Mouse (Mus musculus) limb, embryonic 12.5 days (tissue): Measurements from ENCODE around the gene Cabp4. TPM values are rescaled to one million over a fixed set of nuclear protein-coding genes. Genes with fewer than 3 reads are reported as not detected.
"Not testable (repeated sequence)": the region's sequence is repeated elsewhere in the genome, so short reads cannot be mapped to it uniquely, and the experiment has no call there.

Experiments
- ATAC-seq: fragments of 200-750 bp; cut with Nextera tagmentation; 2 replicates; pipeline ENCODE4 v1.8.0; 2017; ENCODE audit warnings: low read depth, moderate TSS enrichment; ENCODE audit not compliant: insufficient number of reproducible peaks, insufficient read depth, low FRiP score, low TSS enrichment
- H3K27ac ChIP-seq: fragments of 300-500 bp; sonication (generic); 2 replicates; pipeline ENCODE4 v1.5.1; 2016; ENCODE audit warnings: mild to moderate bottlenecking, moderate library complexity
- H3K27me3 ChIP-seq: fragments of 300-500 bp; sonication (generic); 2 replicates; pipeline ENCODE4 v1.6.1; 2016; ENCODE audit warnings: mild to moderate bottlenecking, moderate library complexity
- H3K36me3 ChIP-seq: fragments of 300-500 bp; sonication (generic); 2 replicates; pipeline ENCODE4 v1.6.1; 2016; ENCODE audit warnings: mild to moderate bottlenecking, moderate library complexity
- H3K4me1 ChIP-seq: fragments of 300-500 bp; sonication (generic); replicated peaks from 2 replicates; pipeline ENCODE4 v1.6.1; 2016
- H3K4me2 ChIP-seq: fragments of 300-500 bp; sonication (generic); 2 replicates; pipeline ENCODE4 v1.6.1; 2016; ENCODE audit warnings: mild to moderate bottlenecking, moderate library complexity
- H3K4me3 ChIP-seq: fragments of 300-500 bp; sonication (generic); replicated peaks from 2 replicates; pipeline ENCODE4 v1.5.1; 2016; ENCODE audit warnings: mild to moderate bottlenecking
- H3K9ac ChIP-seq: fragments of 300-500 bp; sonication (generic); replicated peaks from 2 replicates; pipeline ENCODE4 v1.6.1; 2016; ENCODE audit warnings: mild to moderate bottlenecking, moderate library complexity
- H3K9me3 ChIP-seq: fragments of 300-500 bp; sonication (generic); 2 replicates; pipeline ENCODE4 v1.6.1; 2016; ENCODE audit warnings: mild to moderate bottlenecking, moderate library complexity
- WGBS: fragments of 180-500 bp; shearing (Covaris S2); methylation state at CpG from one replicate; pipeline ENCODE4 v1.1.7; 2016; 5-methylcytosine and 5-hydroxymethylcytosine counted together
- polyA plus RNA-seq: library from polyadenylated mRNA; unstranded; fragments of >200 nt; fragmentation: Nextera tagmentation; extraction: Ambion mirVana; gene quantifications from 2 replicates; pipeline ENCODE4 v1.2.1, GENCODE M21; 2016

Cabp4 gene
- polyA plus RNA-seq, 1 experiment from 2014 or later, result 0.14 TPM

GRCm38 (mm10) chr19:4144550-4145498 is 991 bp upstream of the Cabp4 start:
- Histone ChIP-seq H3K9me3 (0 out of 2 replicates have a peak, but pooled peaks cover 4% of the 10 kb centered on the region), H3K4me1 (peaks cover 17% of the 10 kb centered on the region), H3K36me3 (peaks cover under 1% of the 10 kb centered on the region; the same call in 1 of the 2 replicates), H3K4me3 (no peak overlapping the region), H3K4me2 (no peak overlapping the region), H3K27me3 (no peaks in the 10 kb centered on the region), H3K27ac (no peak overlapping the region), H3K9ac (no peak overlapping the region)
- WGBS, result 78% methylated on average over 16 of the region's 16 CpGs
- no peak for ATAC-seq

- no peak for ATAC-seq
- Histone ChIP-seq H3K36me3 (no peaks in the 10 kb centered on the region), H3K4me1 (0 out of 2 replicates have a peak, but pooled peaks cover under 1% of the 10 kb centered on the region), H3K4me3 (no peak overlapping the region), H3K27ac (no peak overlapping the region), H3K27me3 (no peaks in the 10 kb centered on the region), H3K9ac (no peak overlapping the region), H3K9me3 (0 out of 2 replicates have a peak, but pooled peaks cover 4% of the 10 kb centered on the region), H3K4me2 (no peak overlapping the region)
- WGBS, result 91% methylated on average over 18 of the region's 18 CpGs
Measured at GRCm38 (mm10) chr19:4142416-4143173, 1.2 kb downstream of the Cabp4 start.

GRCm38 (mm10) chr19:4140147-4140546 is 3.7 kb downstream of the Cabp4 start:
- Histone ChIP-seq H3K4me3 (no peak overlapping the region), H3K27me3 (no peaks in the 10 kb centered on the region), H3K9me3 (no peaks in the 10 kb centered on the region), H3K4me1 (no peaks in the 10 kb centered on the region), H3K9ac (no peak overlapping the region), H3K27ac (no peak overlapping the region), H3K36me3 (no peaks in the 10 kb centered on the region), H3K4me2 (no peak overlapping the region)
- WGBS, result 78% methylated on average over 6 of the region's 6 CpGs
- no peak for ATAC-seq

- H3K9me3 ChIP-seq, result no peaks in the 10 kb centered on the region
- H3K4me2 ChIP-seq, result no peak within 1 kb of the TSS
- H3K36me3 ChIP-seq, result no peaks in the 10 kb centered on the region
- ATAC-seq, result no peak
- H3K4me3 ChIP-seq, result no peak within 1 kb of the TSS
- WGBS, result 75% methylated on average over 2 of the region's 2 CpGs
- no peaks in the 10 kb centered on the region for H3K4me1 ChIP-seq
- H3K27ac ChIP-seq, result no peak within 1 kb of the TSS
- no peaks in the 10 kb centered on the region for H3K27me3 ChIP-seq
- no peak within 1 kb of the TSS for H3K9ac ChIP-seq
Measured at GRCm38 (mm10) chr19:4139446-4139845, 4.4 kb downstream of the Cabp4 start, which contains the start of gene Gpr152. Gpr152 (plus strand) TSS chr19:4139787.

GRCm38 (mm10) chr19:4137913-4138312 is 5.9 kb downstream of the Cabp4 start:
- no peaks in the 10 kb centered on the region for H3K9me3 ChIP-seq
- peaks cover 4% of the 10 kb centered on the region for H3K36me3 ChIP-seq
- no peak overlapping the region for H3K4me2 ChIP-seq
- H3K4me1 ChIP-seq, result no peaks in the 10 kb centered on the region
- no peak overlapping the region for H3K4me3 ChIP-seq
- no peak overlapping the region for H3K27ac ChIP-seq
- no peak overlapping the region for H3K9ac ChIP-seq
- no peaks in the 10 kb centered on the region for H3K27me3 ChIP-seq
- no peak for ATAC-seq
- WGBS, result 78% methylated on average over 5 of the region's 5 CpGs

GRCm38 (mm10) chr19:4136463-4136862 is 7.4 kb downstream of the Cabp4 start:
- 78% methylated on average over 5 of the region's 5 CpGs for WGBS
- no peak for ATAC-seq
- Histone ChIP-seq H3K4me2 (no peak overlapping the region), H3K4me3 (no peak overlapping the region), H3K36me3 (peaks cover 19% of the 10 kb centered on the region), H3K27ac (no peak overlapping the region), H3K4me1 (no peaks in the 10 kb centered on the region), H3K27me3 (no peaks in the 10 kb centered on the region), H3K9me3 (no peaks in the 10 kb centered on the region), H3K9ac (no peak overlapping the region)

- WGBS, result 24% methylated on average over 8 of the region's 8 CpGs
- ATAC-seq, result not testable (repeated sequence)
Measured at GRCm38 (mm10) chr19:4135963-4136345, 7.9 kb downstream of the Cabp4 start.

GRCm38 (mm10) chr19:4135229-4135962 is 8.4 kb downstream of the Cabp4 start:
- not testable (repeated sequence) for ATAC-seq, H3K9ac ChIP-seq, H3K4me3 ChIP-seq, H3K27me3 ChIP-seq, H3K4me1 ChIP-seq, H3K27ac ChIP-seq, H3K4me2 ChIP-seq, H3K9me3 ChIP-seq
- H3K36me3 ChIP-seq, result peaks cover 29% of the 10 kb centered on the region
- 84% methylated on average over 6 of the region's 6 CpGs for WGBS

More at GRCm38 (mm10) chr19:4135963-4136345, 7.9 kb downstream of the Cabp4 start:
- not testable (repeated sequence) for H3K27ac ChIP-seq, H3K4me2 ChIP-seq, H3K4me1 ChIP-seq, H3K9me3 ChIP-seq, H3K4me3 ChIP-seq, H3K27me3 ChIP-seq, H3K9ac ChIP-seq
- peaks cover 24% of the 10 kb centered on the region for H3K36me3 ChIP-seq

GRCm38 (mm10) chr19:4134354-4134753 is 9.5 kb downstream of the Cabp4 start:
- peaks cover 40% of the 10 kb centered on the region for H3K36me3 ChIP-seq
- WGBS, result 87% methylated on average over 4 of the region's 4 CpGs
- H3K27ac ChIP-seq, result no peak overlapping the region
- no peak overlapping the region for H3K9ac ChIP-seq
- ATAC-seq, result no peak
- H3K4me3 ChIP-seq, result no peak overlapping the region
- no peaks in the 10 kb centered on the region for H3K27me3 ChIP-seq
- no peaks in the 10 kb centered on the region for H3K4me1 ChIP-seq
- no peak overlapping the region for H3K4me2 ChIP-seq
- no peaks in the 10 kb centered on the region for H3K9me3 ChIP-seq

GRCm38 (mm10) chr19:4131768-4132167 is 12.1 kb downstream of the Cabp4 start:
- no peaks in the 10 kb centered on the region for H3K9me3 ChIP-seq
- H3K4me3 ChIP-seq, result no peak overlapping the region
- no peak overlapping the region for H3K9ac ChIP-seq
- ATAC-seq, result no peak
- no peak overlapping the region for H3K27ac ChIP-seq
- peaks cover 61% of the 10 kb centered on the region for H3K36me3 ChIP-seq
- H3K27me3 ChIP-seq, result no peaks in the 10 kb centered on the region
- peaks cover 8% of the 10 kb centered on the region for H3K4me1 ChIP-seq
- no peak overlapping the region for H3K4me2 ChIP-seq
- WGBS, result 94% methylated on average over 2 of the region's 2 CpGs

- WGBS, result 91% methylated on average over 5 of the region's 5 CpGs
- peaks cover 61% of the 10 kb centered on the region for H3K36me3 ChIP-seq
Measured at GRCm38 (mm10) chr19:4131075-4131474, 12.8 kb downstream of the Cabp4 start.

More at GRCm38 (mm10) chr19:4131075-4131474, 12.8 kb downstream of the Cabp4 start:
- no peak overlapping the region for H3K4me3 ChIP-seq
- no peak overlapping the region for H3K9ac ChIP-seq
- H3K4me2 ChIP-seq, result no peak overlapping the region
- no peak overlapping the region for H3K27ac ChIP-seq
- H3K4me1 ChIP-seq, result peaks cover 13% of the 10 kb centered on the region
- H3K27me3 ChIP-seq, result no peaks in the 10 kb centered on the region
- no peak for ATAC-seq
- no peaks in the 10 kb centered on the region for H3K9me3 ChIP-seq
